Mouse (Mus musculus) gastrocnemius, postnatal 10 days (tissue): Measurements from ENCODE around the gene Cyp2j8. TPM values are rescaled to one million over a fixed set of nuclear protein-coding genes. Genes with fewer than 3 reads are reported as not detected.
"Not testable (repeated sequence)": the region's sequence is repeated elsewhere in the genome, so short reads cannot be mapped to it uniquely, and the experiment has no call there.

Experiments used
- DNase-seq: peaks from one replicate; pipeline ENCODE4 v3.0.0; 2021; ENCODE audit warnings: mixed read lengths
- long read RNA-seq, 2 experiments: library from polyadenylated mRNA; stranded (forward); transcript quantifications; one replicate each; pipeline ENCODE4 v2.0.0; 2021
- total RNA-seq, 2 experiments: library from RNA; stranded (reverse); gene quantifications; 2 replicates each; pipeline ENCODE4 v1.2.3; 2021

The Cyp2j8 gene
- not detected for total RNA-seq
- long read RNA-seq, experiment 1: 0 reads
- long read RNA-seq, experiment 2: 0 reads

GRCm38 (mm10) chr4:96507286-96507685, at the start of gene Cyp2j8:
Cyp2j8 (minus strand) TSS chr4:96507386.
- no peak for DNase-seq

GRCm38 (mm10) chr4:96553133-96553819, 46.1 kb upstream of the Cyp2j8 start, which contains the start of gene Cyp2j6:
Cyp2j6 (minus strand) TSS chr4:96553661.
- peak; percentile 32 for DNase-seq

GRCm38 (mm10) chr4:96551619-96552018, 44.4 kb upstream of the Cyp2j8 start:
- no peak for DNase-seq

GRCm38 (mm10) chr4:96545976-96546375, 38.8 kb upstream of the Cyp2j8 start:
- no peak for DNase-seq

GRCm38 (mm10) chr4:96525772-96526171, 18.6 kb upstream of the Cyp2j8 start:
- DNase-seq: no peak

- DNase-seq: no peak
Observed at GRCm38 (mm10) chr4:96522256-96522655, 15.1 kb upstream of the Cyp2j8 start.

- DNase-seq: no peak
Observed at GRCm38 (mm10) chr4:96510083-96510482, 2.9 kb upstream of the Cyp2j8 start.

GRCm38 (mm10) chr4:96463311-96464060, 43.7 kb downstream of the Cyp2j8 start:
- not testable (repeated sequence) for DNase-seq

Other genes with a start within 250 kb of the Cyp2j8 start
- gene Cyp2j11, start 158.7 kb downstream of the Cyp2j8 start, total RNA-seq: not detected
- 1 to 10 TPM; 3.2 to 3.8 TPM for gene Cyp2j6, start 46.3 kb upstream of the Cyp2j8 start, total RNA-seq
- gene Cyp2j9, start 84.2 kb upstream of the Cyp2j8 start, total RNA-seq: 1 to 10 TPM; 1.3 to 1.6 TPM
- gene Cyp2j5, start 156.8 kb upstream of the Cyp2j8 start, total RNA-seq: under 1 TPM in 1 of 2 experiments, not detected in 1; 0.14 TPM